Mouse (Mus musculus) limb, embryonic 12.5 days (tissue): ENCODE data around the gene Mthfd2. TPM values are rescaled to one million over a fixed set of nuclear protein-coding genes. Genes with fewer than 3 reads are reported as not detected.

Experiments
- ATAC-seq: fragments of 200-750 bp; cut with Nextera tagmentation; 2 replicates; pipeline ENCODE4 v1.8.0; 2017; ENCODE audit warnings: low read depth, moderate TSS enrichment; ENCODE audit not compliant: insufficient number of reproducible peaks, insufficient read depth, low FRiP score, low TSS enrichment
- H3K27ac ChIP-seq: fragments of 300-500 bp; sonication (generic); 2 replicates; pipeline ENCODE4 v1.5.1; 2016; ENCODE audit warnings: mild to moderate bottlenecking, moderate library complexity
- H3K27me3 ChIP-seq: fragments of 300-500 bp; sonication (generic); 2 replicates; pipeline ENCODE4 v1.6.1; 2016; ENCODE audit warnings: mild to moderate bottlenecking, moderate library complexity
- H3K36me3 ChIP-seq: fragments of 300-500 bp; sonication (generic); 2 replicates; pipeline ENCODE4 v1.6.1; 2016; ENCODE audit warnings: mild to moderate bottlenecking, moderate library complexity
- H3K4me1 ChIP-seq: fragments of 300-500 bp; sonication (generic); replicated peaks from 2 replicates; pipeline ENCODE4 v1.6.1; 2016
- H3K4me2 ChIP-seq: fragments of 300-500 bp; sonication (generic); 2 replicates; pipeline ENCODE4 v1.6.1; 2016; ENCODE audit warnings: mild to moderate bottlenecking, moderate library complexity
- H3K4me3 ChIP-seq: fragments of 300-500 bp; sonication (generic); replicated peaks from 2 replicates; pipeline ENCODE4 v1.5.1; 2016; ENCODE audit warnings: mild to moderate bottlenecking
- H3K9ac ChIP-seq: fragments of 300-500 bp; sonication (generic); replicated peaks from 2 replicates; pipeline ENCODE4 v1.6.1; 2016; ENCODE audit warnings: mild to moderate bottlenecking, moderate library complexity
- H3K9me3 ChIP-seq: fragments of 300-500 bp; sonication (generic); 2 replicates; pipeline ENCODE4 v1.6.1; 2016; ENCODE audit warnings: mild to moderate bottlenecking, moderate library complexity
- WGBS: fragments of 180-500 bp; shearing (Covaris S2); methylation state at CpG from one replicate; pipeline ENCODE4 v1.1.7; 2016; 5-methylcytosine and 5-hydroxymethylcytosine counted together
- polyA plus RNA-seq: library from polyadenylated mRNA; unstranded; fragments of >200 nt; fragmentation: Nextera tagmentation; extraction: Ambion mirVana; gene quantifications from 2 replicates; pipeline ENCODE4 v1.2.1, GENCODE M21; 2016

Mthfd2 gene
- polyA plus RNA-seq, 1 experiment from 2014 or later = 43.2 TPM

DNA sequence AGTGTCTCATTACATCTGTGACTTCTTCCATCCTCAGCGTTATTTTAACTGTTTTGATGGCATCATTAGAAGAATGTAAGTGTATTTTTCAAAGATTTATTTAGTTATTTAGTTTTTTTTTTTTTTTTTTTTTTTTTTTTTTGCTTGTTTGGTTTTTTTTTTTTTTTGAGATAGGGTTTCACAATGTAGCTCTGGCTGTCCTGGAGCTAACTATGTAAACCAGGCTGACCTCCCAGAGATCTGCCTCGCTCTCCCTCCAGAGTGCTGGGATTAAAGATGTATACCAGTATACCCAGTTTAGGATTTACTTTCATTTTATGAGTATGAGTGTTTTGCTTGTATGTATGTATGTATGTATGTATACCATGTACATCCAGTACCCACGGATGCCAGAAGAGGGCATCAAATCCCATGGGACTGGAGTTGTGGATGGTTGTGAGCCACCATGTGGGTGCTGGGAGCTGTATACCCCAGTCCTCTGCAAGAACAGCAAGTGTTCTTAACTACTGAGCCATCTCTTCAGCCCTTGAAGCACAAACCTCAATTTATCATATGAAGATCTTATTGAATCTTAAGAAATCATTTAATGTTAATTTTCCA, 2.0 kb upstream of the Mthfd2 start:
- H3K4me2 ChIP-seq = no peak overlapping the region
- H3K4me1 ChIP-seq = peaks cover 15% of the 10 kb centered on the region
- no peaks in the 10 kb centered on the region for H3K27me3 ChIP-seq
- no peak overlapping the region for H3K27ac ChIP-seq
- 89% methylated on average over 3 of the region's 3 CpGs for WGBS
- H3K9me3 ChIP-seq = no peaks in the 10 kb centered on the region
- H3K9ac ChIP-seq = no peak overlapping the region
- no peak overlapping the region for H3K4me3 ChIP-seq
- ATAC-seq = no peak
- peaks cover 30% of the 10 kb centered on the region for H3K36me3 ChIP-seq

GRCm38 (mm10) chr6:83326761-83327160, 1.1 kb upstream of the Mthfd2 start:
- Histone ChIP-seq H3K4me1 (peaks cover 15% of the 10 kb centered on the region), H3K4me3 (peak overlapping the region; percentile 92), H3K27ac (no peak overlapping the region), H3K9me3 (no peaks in the 10 kb centered on the region), H3K4me2 (peak overlapping the region; percentile 63), H3K9ac (peak overlapping the region; percentile 5; the same call in 1 of the 2 replicates), H3K36me3 (peaks cover 21% of the 10 kb centered on the region), H3K27me3 (no peaks in the 10 kb centered on the region)
- WGBS = 65% methylated on average over 6 of the region's 6 CpGs
- ATAC-seq = no peak

DNA sequence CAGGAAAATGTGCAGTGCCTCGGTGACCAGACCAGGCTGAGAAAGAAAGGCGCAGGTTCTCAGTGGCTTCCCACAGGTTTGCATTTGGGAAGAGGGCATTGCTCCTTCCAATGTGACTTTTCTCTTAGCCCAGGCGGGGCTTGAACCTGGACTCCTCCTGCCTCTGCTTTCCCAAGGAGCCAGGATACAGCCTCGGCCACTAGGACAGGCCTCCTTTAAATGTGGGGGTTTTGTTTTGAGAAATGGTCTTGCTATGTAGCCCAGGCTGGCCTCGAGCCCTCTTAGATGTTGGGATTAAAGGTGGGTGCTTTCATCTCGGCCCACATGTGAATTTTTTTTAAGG, 657 bp upstream of the Mthfd2 start:
- Histone ChIP-seq H3K9me3 (no peaks in the 10 kb centered on the region), H3K4me2 (peak overlapping the region; percentile 63), H3K27me3 (no peaks in the 10 kb centered on the region; the same call in 1 of the 2 replicates), H3K4me1 (peaks cover 15% of the 10 kb centered on the region), H3K9ac (peak overlapping the region; percentile 94), H3K27ac (peak overlapping the region; percentile 95), H3K4me3 (peak overlapping the region; percentile 92), H3K36me3 (peaks cover 18% of the 10 kb centered on the region)
- WGBS = 8% methylated on average over 6 of the region's 6 CpGs
- ATAC-seq = peak; percentile 29; the same call in 1 of the 2 replicates

GRCm38 (mm10) chr6:83323652-83324419, 1.9 kb downstream of the Mthfd2 start:
- 66% methylated on average over 8 of the region's 8 CpGs for WGBS
- no peak for ATAC-seq
- Histone ChIP-seq H3K9me3 (no peaks in the 10 kb centered on the region), H3K4me1 (peaks cover 15% of the 10 kb centered on the region), H3K4me2 (no peak overlapping the region), H3K27ac (no peak overlapping the region), H3K36me3 (no peaks in the 10 kb centered on the region; the same call in 1 of the 2 replicates), H3K4me3 (no peak overlapping the region), H3K9ac (no peak overlapping the region), H3K27me3 (no peaks in the 10 kb centered on the region; the same call in 1 of the 2 replicates)

DNA sequence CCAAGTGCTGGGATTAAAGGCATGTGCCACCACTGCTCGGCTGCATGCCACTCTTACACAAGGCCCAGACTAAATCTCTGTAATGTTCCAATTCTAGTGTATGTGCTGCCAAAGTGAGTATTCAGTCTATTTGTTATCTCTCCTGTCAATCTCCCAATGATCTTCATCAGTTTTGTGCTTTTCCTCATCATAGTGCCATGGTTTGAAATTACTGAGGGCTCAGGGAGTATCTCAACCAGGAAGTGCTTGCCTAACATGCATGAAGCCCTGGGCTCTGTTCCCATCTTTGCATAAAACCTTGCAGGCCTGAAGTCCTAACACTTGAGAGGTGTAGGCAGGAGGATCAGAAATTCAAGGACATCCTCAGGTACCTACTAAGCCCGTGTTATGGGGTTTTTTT, 2.9 kb downstream of the Mthfd2 start:
- 62% methylated on average over 2 of the region's 2 CpGs for WGBS

DNA sequence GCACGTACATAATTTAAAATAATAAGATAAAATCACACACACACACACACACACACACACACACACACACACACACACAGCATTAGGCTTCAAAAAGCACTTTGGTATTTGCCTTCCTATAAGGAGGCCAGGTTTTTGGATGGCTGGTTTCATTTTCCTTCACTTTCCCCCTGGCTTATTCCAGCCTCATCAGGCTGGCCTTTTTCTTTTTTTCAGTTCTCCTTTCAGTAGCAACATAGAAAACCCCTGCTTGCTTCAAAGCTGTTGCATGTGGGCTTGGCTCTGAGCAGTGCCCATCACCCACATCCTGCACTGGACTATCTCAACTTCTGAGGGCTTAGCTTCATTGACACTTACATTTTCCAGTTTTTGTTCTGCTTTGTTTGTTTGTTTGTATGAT, 3.8 kb downstream of the Mthfd2 start:
- Histone ChIP-seq H3K4me2 (no peak overlapping the region), H3K4me3 (no peak overlapping the region), H3K36me3 (no peaks in the 10 kb centered on the region), H3K4me1 (peaks cover 10% of the 10 kb centered on the region), H3K27me3 (no peaks in the 10 kb centered on the region; the same call in 1 of the 2 replicates), H3K27ac (no peak overlapping the region), H3K9ac (no peak overlapping the region), H3K9me3 (no peaks in the 10 kb centered on the region)
- ATAC-seq = no peak
- WGBS = 44% methylated on average over 1 of the region's 1 CpGs

More for the DNA sequence above, 2.9 kb downstream of the Mthfd2 start:
- H3K4me2 ChIP-seq = no peak overlapping the region
- no peaks in the 10 kb centered on the region for H3K36me3 ChIP-seq
- no peak overlapping the region for H3K4me3 ChIP-seq
- H3K9me3 ChIP-seq = no peaks in the 10 kb centered on the region
- no peak overlapping the region for H3K27ac ChIP-seq
- H3K4me1 ChIP-seq = peaks cover 15% of the 10 kb centered on the region
- no peaks in the 10 kb centered on the region; the same call in 1 of the 2 replicates for H3K27me3 ChIP-seq
- no peak overlapping the region for H3K9ac ChIP-seq
- no peak for ATAC-seq

DNA sequence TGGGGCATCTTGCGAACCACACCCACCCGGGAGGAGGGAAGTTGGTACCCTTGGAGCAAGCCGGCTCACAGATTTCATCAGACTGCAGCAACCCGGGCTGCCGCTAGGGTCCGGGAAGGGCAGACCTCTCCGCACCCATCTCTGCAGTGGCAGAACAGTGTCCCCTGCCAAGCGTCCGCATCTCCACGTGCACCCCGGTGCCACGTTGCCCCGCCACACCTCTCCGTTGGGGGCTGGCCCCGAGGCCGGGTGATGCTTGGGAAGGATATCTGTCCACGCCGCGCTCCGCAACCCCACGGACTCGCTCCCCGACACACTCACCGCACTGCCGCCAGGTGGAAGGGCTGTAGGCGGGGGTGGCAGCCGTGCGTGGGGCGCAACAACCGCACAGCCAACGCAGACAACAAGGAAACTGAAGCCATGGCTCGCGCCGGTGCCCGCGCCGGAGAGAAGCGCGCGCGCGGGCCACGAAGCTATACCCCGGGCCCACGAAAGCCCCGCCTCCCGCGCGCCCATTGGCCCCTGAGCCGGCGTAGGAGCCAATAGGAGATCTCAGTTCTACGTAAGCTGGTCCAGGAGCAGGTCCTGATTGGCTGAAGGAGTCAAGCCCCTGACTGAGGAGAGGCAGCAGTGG, 8.5 kb downstream of the Mthfd2 start:
- peak overlapping the region; percentile 77 for H3K9ac ChIP-seq
- peak; percentile 96 for ATAC-seq
- H3K9me3 ChIP-seq = no peaks in the 10 kb centered on the region
- H3K27me3 ChIP-seq = no peaks in the 10 kb centered on the region; the same call in 1 of the 2 replicates
- peaks cover 11% of the 10 kb centered on the region for H3K36me3 ChIP-seq
- H3K4me3 ChIP-seq = peak overlapping the region; percentile 93
- H3K4me1 ChIP-seq = peaks cover 14% of the 10 kb centered on the region
- H3K27ac ChIP-seq = peak overlapping the region; percentile 62; the same call in 1 of the 2 replicates
- WGBS = under 1% methylated on average over 52 of the region's 52 CpGs
- H3K4me2 ChIP-seq = peak overlapping the region; percentile 73

GRCm38 (mm10) chr6:83316022-83316421, 9.7 kb downstream of the Mthfd2 start:
- 1% methylated on average over 10 of the region's 10 CpGs for WGBS
- peak overlapping the region; percentile 32 for H3K9ac ChIP-seq
- peak overlapping the region; percentile 73 for H3K4me2 ChIP-seq
- H3K4me1 ChIP-seq = peaks cover 14% of the 10 kb centered on the region
- peaks cover 22% of the 10 kb centered on the region for H3K36me3 ChIP-seq
- H3K27me3 ChIP-seq = no peaks in the 10 kb centered on the region; the same call in 1 of the 2 replicates
- H3K27ac ChIP-seq = no peak overlapping the region; the same call in 1 of the 2 replicates
- H3K4me3 ChIP-seq = peak overlapping the region; percentile 93
- no peaks in the 10 kb centered on the region for H3K9me3 ChIP-seq
- no peak for ATAC-seq

DNA sequence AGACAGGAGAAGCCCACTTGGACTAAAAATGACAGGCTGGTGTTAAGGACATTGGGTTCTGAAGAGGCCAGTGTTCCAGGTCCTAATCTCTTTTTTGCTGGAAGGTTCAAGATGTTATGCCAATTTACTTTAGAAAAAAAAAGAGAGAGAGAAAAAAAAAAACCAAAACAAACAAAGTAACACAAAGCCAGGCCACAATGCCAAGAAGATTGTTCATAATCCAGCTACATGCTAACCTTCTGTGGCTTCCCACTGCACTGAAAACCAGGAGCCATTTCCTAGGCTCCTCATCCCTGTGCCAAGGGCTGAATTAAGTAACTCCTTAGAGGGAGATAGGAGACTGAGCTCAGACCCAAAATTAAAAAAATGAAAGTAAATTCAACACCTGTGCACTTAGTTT, 10.4 kb downstream of the Mthfd2 start:
- no peak for ATAC-seq
- Histone ChIP-seq H3K9me3 (no peaks in the 10 kb centered on the region), H3K4me3 (no peak overlapping the region), H3K36me3 (peaks cover 29% of the 10 kb centered on the region), H3K27me3 (no peaks in the 10 kb centered on the region), H3K27ac (no peak overlapping the region), H3K4me2 (no peak overlapping the region), H3K9ac (no peak overlapping the region), H3K4me1 (peaks cover 14% of the 10 kb centered on the region)

DNA sequence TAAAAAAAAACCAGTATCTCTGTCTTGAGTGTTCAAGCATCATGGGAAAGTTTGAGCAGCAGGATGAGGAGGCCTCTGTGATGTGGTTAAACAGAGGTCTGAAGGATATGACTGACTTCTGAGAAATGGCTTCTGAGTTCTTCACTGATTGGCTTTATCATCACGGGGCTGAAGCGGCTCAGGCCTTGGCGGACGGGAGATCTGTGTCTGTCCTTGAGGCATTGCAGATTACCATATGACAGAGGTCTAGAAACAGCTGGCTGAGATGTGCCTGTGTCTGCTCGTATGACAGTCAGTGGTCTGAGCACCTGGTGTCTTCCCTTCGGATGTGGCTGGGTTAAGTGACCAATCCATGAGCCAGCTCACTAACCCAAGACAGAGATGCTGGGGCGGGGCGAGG, 13.2 kb downstream of the Mthfd2 start:
- H3K36me3 ChIP-seq = peaks cover 51% of the 10 kb centered on the region
- no peak overlapping the region for H3K27ac ChIP-seq
- no peak overlapping the region for H3K4me3 ChIP-seq
- H3K9ac ChIP-seq = no peak overlapping the region
- no peaks in the 10 kb centered on the region for H3K27me3 ChIP-seq
- no peak for ATAC-seq
- no peaks in the 10 kb centered on the region for H3K9me3 ChIP-seq
- WGBS = 87% methylated on average over 8 of the region's 8 CpGs
- H3K4me2 ChIP-seq = no peak overlapping the region
- H3K4me1 ChIP-seq = peaks cover 14% of the 10 kb centered on the region

DNA sequence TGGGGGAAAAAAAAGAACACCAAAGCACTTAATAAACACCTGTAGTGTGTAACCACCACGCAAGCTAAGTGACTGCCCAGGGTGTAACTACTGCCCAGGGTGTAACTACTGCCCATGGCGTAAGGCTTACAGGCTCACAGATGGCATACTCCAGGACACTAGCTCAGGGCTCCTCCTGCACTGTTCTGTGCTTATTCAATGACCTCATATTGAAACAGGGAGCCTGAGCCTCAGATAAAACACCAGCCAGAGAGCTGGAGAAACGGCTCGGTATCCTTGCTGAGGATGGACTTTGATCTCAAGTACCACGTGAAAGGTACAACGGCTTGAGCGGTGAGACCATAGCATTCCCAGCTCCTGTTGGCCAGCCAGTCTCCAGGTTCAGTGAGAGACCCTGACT, 13.7 kb downstream of the Mthfd2 start:
- Histone ChIP-seq H3K9me3 (no peaks in the 10 kb centered on the region), H3K4me3 (no peak overlapping the region), H3K36me3 (peaks cover 55% of the 10 kb centered on the region), H3K9ac (no peak overlapping the region), H3K4me1 (peaks cover 14% of the 10 kb centered on the region), H3K4me2 (no peak overlapping the region), H3K27me3 (no peaks in the 10 kb centered on the region), H3K27ac (no peak overlapping the region)
- 93% methylated on average over 7 of the region's 7 CpGs for WGBS
- no peak for ATAC-seq
